Mouse (Mus musculus) forebrain, embryonic 14.5 days (tissue): ENCODE results near the gene Fkbp5. TPM values are rescaled to one million over a fixed set of nuclear protein-coding genes. Genes with fewer than 3 reads are reported as not detected.

Source experiments
- ATAC-seq: fragments of 200-750 bp; cut with Nextera tagmentation; 2 replicates; pipeline ENCODE4 v1.8.0; 2017; ENCODE audit warnings: mild to moderate bottlenecking, moderate library complexity
- DNase-seq: peaks from one replicate; pipeline ENCODE4 v3.0.0-alpha.2; 2015; ENCODE audit warnings: low spot score
- H3K27ac ChIP-seq: fragments of 300-500 bp; sonication (generic); 2 replicates; pipeline ENCODE4 v1.5.1; 2014; ENCODE audit warnings: low read depth, mild to moderate bottlenecking, control low read depth, low read length, moderate library complexity
- H3K27me3 ChIP-seq: fragments of 300-500 bp; sonication (generic); replicated peaks from 2 replicates; pipeline ENCODE4 v1.6.1; 2014; ENCODE audit warnings: low read length, control low read depth, mixed read lengths; ENCODE audit not compliant: control insufficient read depth, insufficient read depth
- H3K36me3 ChIP-seq: fragments of 300-500 bp; sonication (generic); 2 replicates; pipeline ENCODE4 v1.6.1; 2014; ENCODE audit warnings: low read length, control low read depth; ENCODE audit not compliant: control insufficient read depth, insufficient read depth
- H3K4me1 ChIP-seq: fragments of 300-500 bp; sonication (generic); 2 replicates; pipeline ENCODE4 v1.6.1; 2014; ENCODE audit warnings: antibody characterized with exemption, low read length, control low read depth; ENCODE audit not compliant: control insufficient read depth, insufficient read depth
- H3K4me2 ChIP-seq: fragments of 300-500 bp; sonication (generic); 2 replicates; pipeline ENCODE4 v1.6.1; 2014; ENCODE audit warnings: mild to moderate bottlenecking, control low read depth, low read length
- H3K4me3 ChIP-seq: fragments of 300-500 bp; sonication (generic); 2 replicates; pipeline ENCODE4 v1.5.1; 2014; ENCODE audit warnings: low read depth, low read length, control low read depth
- H3K9ac ChIP-seq: fragments of 300-500 bp; sonication (generic); 2 replicates; pipeline ENCODE4 v1.6.1; 2014; ENCODE audit warnings: mild to moderate bottlenecking, low read length, control low read depth, moderate library complexity
- H3K9me3 ChIP-seq: fragments of 300-500 bp; sonication (generic); replicated peaks from 2 replicates; pipeline ENCODE4 v1.6.1; 2016; ENCODE audit warnings: low read length, control low read depth, mixed read lengths; ENCODE audit not compliant: control insufficient read depth
- WGBS: fragments of 180-500 bp; shearing (Covaris S2); extraction: QIAGEN DNeasy Blood & Tissue Kit; methylation state at CpG from one replicate; pipeline ENCODE4 v1.1.7; 2014; 5-methylcytosine and 5-hydroxymethylcytosine counted together
- polyA plus RNA-seq: library from polyadenylated mRNA; unstranded; fragments of >200 nt; fragmentation: Nextera tagmentation; extraction: Ambion mirVana; gene quantifications from 2 replicates; pipeline ENCODE4 v1.2.1, GENCODE M21; 2014

Fkbp5 gene
- polyA plus RNA-seq, 1 experiment from 2014 or later = 11.7 TPM

DNA sequence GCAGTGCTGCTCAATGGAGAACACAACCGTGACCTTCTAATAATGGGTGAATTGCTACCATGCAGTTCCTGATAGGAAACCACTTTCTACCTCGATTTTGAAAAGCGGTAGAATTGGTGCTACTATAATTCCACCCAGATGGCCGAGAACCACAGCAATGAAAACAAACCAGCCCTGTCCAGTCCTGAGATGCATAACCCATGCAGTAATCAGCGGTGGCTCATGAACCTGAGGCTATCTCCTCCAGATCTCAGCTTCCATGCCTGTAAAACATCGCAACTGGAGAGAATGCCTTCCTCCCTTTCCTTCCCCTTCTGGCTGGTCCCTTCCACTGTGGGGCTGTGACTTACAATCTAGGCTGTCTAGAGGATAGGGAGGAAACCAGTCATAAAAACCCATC is 46.5 kb downstream of the Fkbp5 start:
- Histone ChIP-seq H3K4me3 (no peak overlapping the region), H3K9ac (no peak overlapping the region), H3K27me3 (no peaks in the 10 kb centered on the region), H3K4me1 (no peaks in the 10 kb centered on the region), H3K4me2 (no peak overlapping the region), H3K27ac (no peak overlapping the region), H3K36me3 (no peaks in the 10 kb centered on the region), H3K9me3 (no peaks in the 10 kb centered on the region)
- ATAC-seq (no peak), DNase-seq (no peak)
- WGBS = 84% methylated on average over 6 of the region's 6 CpGs

DNA sequence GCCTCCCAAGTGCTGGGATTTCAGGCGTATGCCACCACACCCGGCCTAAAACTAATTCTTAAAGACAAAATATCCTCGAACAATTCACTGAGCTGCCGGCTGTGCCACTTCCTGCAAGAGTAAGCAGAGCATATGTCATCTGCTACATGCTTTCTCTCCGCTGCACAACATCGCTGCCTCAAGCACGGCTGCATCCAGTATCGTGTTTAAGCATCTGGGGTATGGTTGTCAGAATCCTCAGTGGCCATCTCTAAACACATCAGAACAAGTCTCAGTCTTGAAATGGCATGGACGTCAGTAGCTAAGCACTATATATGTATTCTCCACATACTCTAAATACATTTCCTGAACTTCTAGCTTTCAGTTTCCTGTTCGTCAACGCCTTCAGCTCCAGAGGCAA is 49.6 kb downstream of the Fkbp5 start:
- no peak overlapping the region for H3K4me2 ChIP-seq
- no peaks in the 10 kb centered on the region for H3K9me3 ChIP-seq
- no peaks in the 10 kb centered on the region for H3K4me1 ChIP-seq
- H3K9ac ChIP-seq = no peak overlapping the region
- DNase-seq = peak; percentile 16
- 80% methylated on average over 11 of the region's 11 CpGs for WGBS
- no peak overlapping the region for H3K27ac ChIP-seq
- no peaks in the 10 kb centered on the region for H3K36me3 ChIP-seq
- H3K27me3 ChIP-seq = no peaks in the 10 kb centered on the region
- H3K4me3 ChIP-seq = no peak overlapping the region
- no peak for ATAC-seq

DNA sequence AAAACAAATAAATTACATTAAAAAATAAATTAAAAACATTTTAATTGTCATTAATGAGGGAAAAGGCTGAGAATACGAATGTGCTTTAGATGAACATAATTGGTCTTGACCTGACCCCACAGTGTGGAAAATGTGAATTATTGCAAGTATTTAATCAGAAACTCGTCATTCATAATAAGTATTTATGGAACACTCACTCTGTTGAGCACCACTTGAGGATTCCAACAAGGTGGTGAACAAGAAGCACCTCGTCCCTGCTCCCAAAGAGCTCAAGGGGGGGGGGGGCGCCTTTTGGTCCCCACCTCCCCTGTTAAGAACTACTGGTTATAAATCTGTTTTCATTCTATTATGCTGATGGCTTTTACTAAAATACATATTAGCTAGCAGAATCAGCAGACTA is 51.4 kb downstream of the Fkbp5 start:
- no peak overlapping the region for H3K9ac ChIP-seq
- no peak for ATAC-seq
- H3K4me3 ChIP-seq = no peak overlapping the region
- no peak overlapping the region for H3K4me2 ChIP-seq
- no peaks in the 10 kb centered on the region for H3K4me1 ChIP-seq
- H3K9me3 ChIP-seq = no peaks in the 10 kb centered on the region
- H3K27ac ChIP-seq = no peak overlapping the region
- H3K36me3 ChIP-seq = no peaks in the 10 kb centered on the region
- 87% methylated on average over 4 of the region's 4 CpGs for WGBS
- H3K27me3 ChIP-seq = no peaks in the 10 kb centered on the region
- DNase-seq = no peak

DNA sequence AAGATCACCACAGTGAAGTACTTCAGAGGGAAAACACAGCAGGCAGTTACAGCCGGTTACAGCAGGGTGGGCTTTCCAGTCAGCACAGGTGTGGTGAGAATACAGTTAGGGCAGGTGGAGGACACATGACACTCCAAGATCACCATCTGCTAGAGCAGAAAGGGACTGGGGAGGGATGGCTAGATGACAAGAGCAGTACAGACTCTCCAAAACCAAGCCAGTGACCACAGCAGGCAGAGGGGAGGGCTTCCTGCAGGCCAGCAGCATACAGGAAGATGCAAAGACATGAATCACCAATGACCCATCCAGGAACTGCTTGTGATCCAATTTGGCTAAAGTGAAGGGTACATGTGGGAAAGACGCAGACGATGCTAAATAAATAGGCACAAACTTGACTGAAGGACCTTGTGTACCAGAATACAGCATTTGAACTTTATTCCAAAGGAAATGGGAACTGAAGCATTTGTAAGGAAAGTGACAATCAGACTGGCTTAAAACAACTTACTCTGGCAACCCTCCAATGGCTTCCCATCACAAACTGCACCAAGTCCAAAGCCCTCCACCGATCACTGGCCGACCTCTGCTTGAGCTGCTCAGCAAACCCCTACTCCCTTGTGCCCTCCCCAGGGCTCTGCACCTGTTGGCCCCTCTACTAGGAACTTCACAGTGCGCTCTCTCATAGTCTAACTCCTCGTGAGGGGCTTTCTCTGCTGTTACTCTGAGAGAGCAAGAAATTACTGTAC is 53.5 kb downstream of the Fkbp5 start:
- H3K36me3 ChIP-seq = no peaks in the 10 kb centered on the region
- WGBS = 81% methylated on average over 7 of the region's 7 CpGs
- H3K9ac ChIP-seq = no peak overlapping the region
- H3K27ac ChIP-seq = no peak overlapping the region
- DNase-seq (no peak), ATAC-seq (no peak)
- H3K4me2 ChIP-seq = no peak overlapping the region
- no peak overlapping the region for H3K4me3 ChIP-seq
- no peaks in the 10 kb centered on the region for H3K9me3 ChIP-seq
- no peaks in the 10 kb centered on the region for H3K27me3 ChIP-seq
- no peaks in the 10 kb centered on the region for H3K4me1 ChIP-seq

DNA sequence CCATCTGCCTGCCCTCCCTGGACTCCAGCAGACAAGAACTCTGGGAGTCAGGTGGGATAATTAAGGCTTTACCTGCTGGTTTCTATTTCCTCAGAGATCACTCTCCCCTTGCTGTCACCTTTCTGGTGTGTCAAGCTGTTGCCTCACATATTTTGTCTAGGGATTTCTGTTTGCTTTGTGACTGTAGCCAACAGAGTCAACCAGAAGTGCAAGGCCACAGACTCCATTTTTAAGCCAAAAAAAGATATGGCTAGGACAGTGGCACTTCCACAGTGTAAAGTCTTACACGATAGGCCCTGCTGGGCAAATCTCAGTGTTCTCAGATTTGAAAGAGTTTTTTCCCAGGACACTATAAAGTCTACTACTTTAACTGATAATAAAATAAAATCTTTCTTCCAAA is 56.9 kb downstream of the Fkbp5 start:
- H3K4me2 ChIP-seq = no peak overlapping the region
- no peak overlapping the region for H3K9ac ChIP-seq
- 97% methylated on average over 1 of the region's 1 CpGs for WGBS
- H3K27ac ChIP-seq = no peak overlapping the region
- no peaks in the 10 kb centered on the region for H3K4me1 ChIP-seq
- no peaks in the 10 kb centered on the region for H3K27me3 ChIP-seq
- no peak for ATAC-seq
- no peaks in the 10 kb centered on the region for H3K36me3 ChIP-seq
- H3K9me3 ChIP-seq = no peaks in the 10 kb centered on the region
- H3K4me3 ChIP-seq = no peak overlapping the region
- DNase-seq = no peak

DNA sequence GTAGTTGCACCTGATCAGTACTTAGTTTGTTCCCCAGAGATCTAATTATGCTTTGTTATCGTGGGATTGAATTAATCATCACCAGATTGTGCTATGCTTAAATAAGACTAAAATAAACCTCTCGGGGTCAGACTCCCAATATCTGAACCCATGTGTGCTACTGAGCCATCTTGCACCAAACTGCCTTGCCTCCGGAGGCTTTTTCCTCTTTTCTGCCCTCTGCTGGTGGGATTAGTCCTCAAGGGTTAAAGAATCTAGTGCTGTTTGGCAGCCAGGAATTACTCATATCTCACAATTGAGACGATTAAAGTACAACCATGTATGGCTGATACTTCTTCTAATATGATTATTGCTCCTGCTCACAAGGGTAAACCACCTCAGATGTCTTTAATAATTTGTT is 62.2 kb downstream of the Fkbp5 start:
- Histone ChIP-seq H3K9ac (no peak overlapping the region), H3K27me3 (no peaks in the 10 kb centered on the region), H3K27ac (no peak overlapping the region), H3K4me1 (peaks cover under 1% of the 10 kb centered on the region; the same call in 1 of the 2 replicates), H3K4me3 (no peak overlapping the region), H3K9me3 (no peaks in the 10 kb centered on the region), H3K4me2 (no peak overlapping the region), H3K36me3 (no peaks in the 10 kb centered on the region)
- DNase-seq (peak; percentile 27), ATAC-seq (no peak)
- WGBS = 74% methylated on average over 4 of the region's 4 CpGs

DNA sequence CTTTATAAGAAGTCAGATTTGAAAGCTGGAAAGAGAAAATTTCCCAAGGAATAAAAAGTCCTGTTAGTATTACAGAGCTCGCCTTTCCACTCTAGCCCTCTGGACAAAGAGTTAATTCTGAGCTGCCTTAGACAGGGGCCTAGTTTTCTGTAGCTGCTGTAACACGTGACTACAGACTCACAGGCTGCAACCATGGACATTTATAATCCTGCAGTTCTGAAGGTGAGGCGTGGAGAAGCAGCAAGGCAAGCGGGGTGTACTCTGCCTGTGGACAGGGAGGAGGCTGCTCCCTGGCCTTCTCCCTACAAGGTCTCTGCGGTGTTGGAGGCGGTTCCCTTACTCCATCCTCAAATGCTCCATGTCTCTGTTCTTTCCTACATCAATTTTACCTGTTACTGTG is 64.4 kb downstream of the Fkbp5 start:
- no peaks in the 10 kb centered on the region for H3K27me3 ChIP-seq
- 73% methylated on average over 6 of the region's 6 CpGs for WGBS
- H3K4me1 ChIP-seq = peaks cover 2% of the 10 kb centered on the region; the same call in 1 of the 2 replicates
- no peak overlapping the region for H3K9ac ChIP-seq
- no peaks in the 10 kb centered on the region for H3K9me3 ChIP-seq
- DNase-seq (no peak), ATAC-seq (no peak)
- no peaks in the 10 kb centered on the region for H3K36me3 ChIP-seq
- H3K4me2 ChIP-seq = no peak overlapping the region
- no peak overlapping the region for H3K27ac ChIP-seq
- no peak overlapping the region for H3K4me3 ChIP-seq

DNA sequence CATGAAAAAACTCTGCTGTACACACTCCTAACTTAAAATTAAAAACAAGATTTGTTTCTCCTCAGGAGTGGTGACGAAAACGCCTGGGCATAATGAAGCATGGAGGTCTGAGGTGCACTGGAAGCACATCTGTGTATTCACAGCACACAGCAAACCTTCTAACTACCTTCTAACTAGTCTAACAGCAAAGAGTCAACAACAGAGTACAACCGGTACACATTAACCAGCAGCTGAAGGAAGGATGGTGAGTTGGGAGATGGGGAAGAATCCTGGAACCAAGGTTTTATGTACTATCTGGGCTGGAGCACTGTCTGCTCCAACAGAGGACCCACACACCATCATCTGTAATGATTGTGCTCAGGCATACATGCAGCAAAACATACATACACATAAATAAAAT is 65.4 kb downstream of the Fkbp5 start:
- Histone ChIP-seq H3K9ac (no peak overlapping the region), H3K9me3 (no peaks in the 10 kb centered on the region), H3K4me2 (no peak overlapping the region), H3K27me3 (no peaks in the 10 kb centered on the region), H3K4me3 (no peak overlapping the region), H3K4me1 (peaks cover 2% of the 10 kb centered on the region; the same call in 1 of the 2 replicates), H3K27ac (no peak overlapping the region), H3K36me3 (no peaks in the 10 kb centered on the region)
- 88% methylated on average over 3 of the region's 3 CpGs for WGBS
- no peak for ATAC-seq
- DNase-seq = no peak

DNA sequence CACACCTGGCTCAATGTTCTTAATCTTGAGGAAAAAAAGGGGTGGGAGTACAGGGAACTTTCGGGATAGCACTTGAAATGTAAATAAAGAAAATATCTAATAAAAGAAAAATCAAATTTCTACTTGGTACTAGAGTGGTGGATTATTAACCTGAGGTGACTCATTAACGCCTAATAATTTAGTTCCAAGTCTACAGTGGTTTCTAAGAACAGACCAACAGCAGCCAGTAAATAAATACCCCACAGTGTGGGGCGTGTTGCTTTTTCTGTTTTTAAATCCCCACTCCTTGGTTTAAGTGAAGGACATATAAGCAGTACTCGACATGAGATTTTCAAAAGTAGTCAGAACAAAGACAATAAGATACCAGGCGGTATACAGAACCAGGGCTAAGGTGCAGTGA is 65.8 kb downstream of the Fkbp5 start:
- DNase-seq (no peak), ATAC-seq (no peak)
- WGBS = 88% methylated on average over 5 of the region's 5 CpGs

More for the DNA sequence above, 65.8 kb downstream of the Fkbp5 start:
- peaks cover 2% of the 10 kb centered on the region; the same call in 1 of the 2 replicates for H3K4me1 ChIP-seq
- no peak overlapping the region for H3K27ac ChIP-seq
- H3K36me3 ChIP-seq = no peaks in the 10 kb centered on the region
- no peak overlapping the region for H3K4me2 ChIP-seq
- H3K4me3 ChIP-seq = no peak overlapping the region
- no peak overlapping the region for H3K9ac ChIP-seq
- H3K27me3 ChIP-seq = no peaks in the 10 kb centered on the region
- no peaks in the 10 kb centered on the region for H3K9me3 ChIP-seq
